Mouse (Mus musculus) c-Kit-negative CD71-positive TER-119-positive erythroid progenitor cells, embryonic 14.5 days (primary cell): ENCODE results near the gene Plch2.
A peak's percentile ranks its signal among the peaks of the same experiment; 100 is the strongest.

Experiments
- DNase-seq: peaks from one replicate; pipeline ENCODE4 v3.0.0-alpha.2; 2013; ENCODE audit warnings: low read depth, low spot score

The Plch2 gene

GRCm38 (mm10) chr4:154960690-154961225 lies 95.8 kb downstream of the Plch2 start, which contains the start of gene Hes5:
TSS of gene Hes5 (plus strand) at chr4:154960923.
- no peak for DNase-seq

GRCm38 (mm10) chr4:154960021-154960689 lies 96.4 kb downstream of the Plch2 start:
- no peak for DNase-seq

- DNase-seq = no peak
These were observed 98.0 kb downstream of the Plch2 start for GRCm38 (mm10) chr4:154958621-154959020.

- no peak for DNase-seq
These were observed 98.4 kb downstream of the Plch2 start for GRCm38 (mm10) chr4:154958171-154958570.

- no peak for DNase-seq
These were observed 99.1 kb downstream of the Plch2 start for GRCm38 (mm10) chr4:154957289-154957993.

GRCm38 (mm10) chr4:154956604-154957003 lies 100.0 kb downstream of the Plch2 start:
- no peak for DNase-seq

- no peak for DNase-seq
These were observed 103.9 kb downstream of the Plch2 start for GRCm38 (mm10) chr4:154952461-154953241.

- DNase-seq = no peak
These were observed 107.0 kb downstream of the Plch2 start for GRCm38 (mm10) chr4:154949589-154949982.

- no peak for DNase-seq
These were observed 107.5 kb downstream of the Plch2 start for GRCm38 (mm10) chr4:154948940-154949588.

GRCm38 (mm10) chr4:154948066-154948939 lies 108.3 kb downstream of the Plch2 start:
- no peak for DNase-seq

- no peak for DNase-seq
These were observed 110.3 kb downstream of the Plch2 start for GRCm38 (mm10) chr4:154946319-154946718.

GRCm38 (mm10) chr4:154944121-154944590 lies 112.4 kb downstream of the Plch2 start:
- DNase-seq = peak; percentile 89

GRCm38 (mm10) chr4:154943323-154944039 lies 113.1 kb downstream of the Plch2 start:
- no peak for DNase-seq

GRCm38 (mm10) chr4:154942632-154943322 lies 113.8 kb downstream of the Plch2 start:
- no peak for DNase-seq

GRCm38 (mm10) chr4:154941831-154942230 lies 114.8 kb downstream of the Plch2 start:
- no peak for DNase-seq

- no peak for DNase-seq
These were observed 116.4 kb downstream of the Plch2 start for GRCm38 (mm10) chr4:154940156-154940555.

- no peak for DNase-seq
These were observed 118.8 kb downstream of the Plch2 start for GRCm38 (mm10) chr4:154937746-154938145.

- DNase-seq = no peak
These were observed 119.9 kb downstream of the Plch2 start for GRCm38 (mm10) chr4:154936542-154937255.
